Comparison of ENCODE assay signal across 29 mouse cellular contexts in genomic region chr13:31631291-31631690, GRCm38 (mm10). TPM values are rescaled to one million over a fixed set of nuclear protein-coding genes. Genes with fewer than 3 reads are reported as not detected.
DNase-seq lines count a peak whose midpoint lies in the region; ATAC-seq and TF ChIP-seq lines count a peak whose summit lies in the region.
"Had no signal": no experiment of that assay in that cellular context is flagged by ENCODE, and none has a peak within 500 bp of the region (broad histone marks: within the 10 kb centered on the region; RNA-seq: fewer than 3 reads in every experiment).

No protein-coding gene starts in this region.

- no peaks in the 10 kb centered on the region for H3K9me3 ChIP-seq in lung, embryonic 14.5 days (ENCODE audit: low read depth, low read length)
- no peaks in the 10 kb centered on the region for H3K9me3 ChIP-seq in midbrain, embryonic 11.5 days (ENCODE audit: control insufficient read depth, low read length)
- H3K9me3 ChIP-seq in midbrain, embryonic 15.5 days: no peaks in the 10 kb centered on the region
- no peaks in the 10 kb centered on the region for H3K9me3 ChIP-seq in intestine, embryonic 16.5 days (ENCODE audit: control insufficient read depth, low read length)
- no peaks in the 10 kb centered on the region for H3K9me3 ChIP-seq in stomach, embryonic 16.5 days (replicated peaks; ENCODE audit: control insufficient read depth, low read length)
- H3K9me3 ChIP-seq: hindbrain, embryonic 10.5 days; kidney, embryonic 15.5 days; neural tube, embryonic 15.5 days had no signal

- ATAC-seq in lung, embryonic 14.5 days (ENCODE audit: insufficient read depth): no peak
- no peak for ATAC-seq in midbrain, embryonic 11.5 days (ENCODE audit: low FRiP score)
- no peak for ATAC-seq in midbrain, embryonic 15.5 days (replicated peaks)
- no peak for ATAC-seq in intestine, embryonic 16.5 days
- ATAC-seq in stomach, embryonic 16.5 days (ENCODE audit: insufficient read depth, low FRiP score): no peak
- ATAC-seq: activated CD4-positive, CD25-positive, alpha-beta regulatory T cell, adult 4 months; forebrain, embryonic 16.5 days; hindbrain, embryonic 16.5 days; lung, postnatal 0 days had no signal

- H3K27me3 ChIP-seq in lung, embryonic 14.5 days (ENCODE audit: insufficient read depth, low read length): peaks cover 51% of the 10 kb centered on the region
- peaks cover 64% of the 10 kb centered on the region for H3K27me3 ChIP-seq in midbrain, embryonic 11.5 days (ENCODE audit: control insufficient read depth, insufficient read depth, low read length)
- H3K27me3 ChIP-seq in midbrain, embryonic 15.5 days (replicated peaks): peaks cover 71% of the 10 kb centered on the region
- H3K27me3 ChIP-seq in intestine, embryonic 16.5 days (replicated peaks; ENCODE audit: control insufficient read depth, insufficient read depth, low read length): peaks cover 44% of the 10 kb centered on the region
- H3K27me3 ChIP-seq in stomach, embryonic 16.5 days (ENCODE audit: control insufficient read depth, insufficient read depth, low read length): peaks cover 31% of the 10 kb centered on the region

- no peak for DNase-seq in lung, embryonic 14.5 days
- DNase-seq in lung, adult 18-20 months: no peak
- peak; percentile 90 for DNase-seq in midbrain, embryonic 11.5 days (ENCODE audit: low spot score, missing footprints)
- no peak for DNase-seq in MN1 (ENCODE audit: low spot score)
- DNase-seq in frontal cortex, postnatal 25 days (ENCODE audit: low spot score in 2 of 2): no peak
- DNase-seq: adrenal gland, adult 8-10 months; B cell, adult 2 months; cerebellum, adult 2 months; cerebellum, postnatal 14 days; heart, postnatal 14 days; kidney, adult 18-20 months; kidney, postnatal 36 days; layer of hippocampus, postnatal 36 days; liver; midbrain, embryonic 14.5 days; right cerebral cortex, adult 18-20 months; spleen, adult 18-20 months had no signal

- H3K4me3 ChIP-seq in lung, embryonic 14.5 days (ENCODE audit: low read depth, low read length): peak overlapping the region; percentile 14; the same call in 1 of the 2 replicates
- no peak overlapping the region for H3K4me3 ChIP-seq in midbrain, embryonic 11.5 days (ENCODE audit: low read depth, low read length)
- no peak overlapping the region for H3K4me3 ChIP-seq in midbrain, embryonic 15.5 days
- peak overlapping the region; percentile 9; the same call in 1 of the 2 replicates for H3K4me3 ChIP-seq in intestine, embryonic 16.5 days (ENCODE audit: low read length)
- H3K4me3 ChIP-seq in stomach, embryonic 16.5 days (replicated peaks; ENCODE audit: low read length): peak overlapping the region; percentile 4
- H3K4me3 ChIP-seq: erythroblast, embryonic 14.5 days; kidney, embryonic 15.5 days had no signal

- H3K36me3 ChIP-seq in lung, embryonic 14.5 days (ENCODE audit: insufficient read depth): peaks cover 29% of the 10 kb centered on the region; the same call in 1 of the 2 replicates
- no peaks in the 10 kb centered on the region for H3K36me3 ChIP-seq in midbrain, embryonic 11.5 days (ENCODE audit: control insufficient read depth, insufficient read depth, low read length)
- no peaks in the 10 kb centered on the region for H3K36me3 ChIP-seq in midbrain, embryonic 15.5 days (replicated peaks)
- no peaks in the 10 kb centered on the region for H3K36me3 ChIP-seq in intestine, embryonic 16.5 days (ENCODE audit: control insufficient read depth, insufficient read depth, low read length)
- H3K36me3 ChIP-seq in stomach, embryonic 16.5 days (ENCODE audit: control insufficient read depth, insufficient read depth, low read length): no peaks in the 10 kb centered on the region
- H3K36me3 ChIP-seq: hindbrain, embryonic 10.5 days; kidney, embryonic 15.5 days; neural tube, embryonic 15.5 days had no signal

- H3K4me1 ChIP-seq in lung, embryonic 14.5 days (ENCODE audit: insufficient read depth): no peaks in the 10 kb centered on the region
- H3K4me1 ChIP-seq in midbrain, embryonic 11.5 days (ENCODE audit: control insufficient read depth, insufficient read depth, low read length): peaks cover 8% of the 10 kb centered on the region
- peaks cover 19% of the 10 kb centered on the region for H3K4me1 ChIP-seq in midbrain, embryonic 15.5 days
- H3K4me1 ChIP-seq in intestine, embryonic 16.5 days (ENCODE audit: control insufficient read depth, insufficient read depth, low read length): peaks cover 11% of the 10 kb centered on the region
- H3K4me1 ChIP-seq in stomach, embryonic 16.5 days (ENCODE audit: control insufficient read depth, insufficient read depth, low read length): peaks cover 8% of the 10 kb centered on the region

- 0 out of 2 replicates have a peak overlapping the region, but pooled peaks have one; percentile 17 for H3K9ac ChIP-seq in lung, embryonic 14.5 days
- H3K9ac ChIP-seq in midbrain, embryonic 11.5 days (ENCODE audit: low read length): no peak overlapping the region
- H3K9ac ChIP-seq in midbrain, embryonic 15.5 days: no peak overlapping the region
- no peak overlapping the region for H3K9ac ChIP-seq in intestine, embryonic 16.5 days (ENCODE audit: low read depth, low read length)
- no peak overlapping the region for H3K9ac ChIP-seq in stomach, embryonic 16.5 days (ENCODE audit: low read length)
- H3K9ac ChIP-seq: kidney, embryonic 15.5 days; liver, embryonic 14.5 days; neural tube, embryonic 15.5 days had no signal

- no peak for TF ChIP-seq CTCF in lung, embryonic 14.5 days (IDR thresholded peaks at IDR 0.05; ENCODE audit: low read depth)

- H3K27ac ChIP-seq in lung, embryonic 14.5 days (ENCODE audit: low read depth): 0 out of 2 replicates have a peak overlapping the region, but pooled peaks have one; percentile 31
- no peak overlapping the region for H3K27ac ChIP-seq in midbrain, embryonic 11.5 days (ENCODE audit: low read depth, low read length)
- H3K27ac ChIP-seq in midbrain, embryonic 15.5 days: no peak overlapping the region
- H3K27ac ChIP-seq in intestine, embryonic 16.5 days (ENCODE audit: low read length): no peak overlapping the region
- no peak overlapping the region; the same call in 1 of the 2 replicates for H3K27ac ChIP-seq in stomach, embryonic 16.5 days (ENCODE audit: low read length)
- H3K27ac ChIP-seq: hindbrain, embryonic 10.5 days; kidney, embryonic 15.5 days; liver, embryonic 14.5 days; neural tube, embryonic 15.5 days had no signal

- 41% methylated on average over 3 of the region's 3 CpGs for WGBS in lung, embryonic 14.5 days
- WGBS in midbrain, embryonic 11.5 days: 20% methylated on average over 3 of the region's 3 CpGs
- 15% methylated on average over 3 of the region's 3 CpGs for WGBS in midbrain, embryonic 15.5 days
- 23% methylated on average over 3 of the region's 3 CpGs for WGBS in intestine, embryonic 16.5 days
- WGBS in stomach, embryonic 16.5 days: 30% methylated on average over 3 of the region's 3 CpGs

- peak overlapping the region; percentile 70 for H3K4me2 ChIP-seq in lung, embryonic 14.5 days
- H3K4me2 ChIP-seq in midbrain, embryonic 11.5 days: no peak overlapping the region
- no peak overlapping the region for H3K4me2 ChIP-seq in midbrain, embryonic 15.5 days
- peak overlapping the region; percentile 20; the same call in 1 of the 2 replicates for H3K4me2 ChIP-seq in intestine, embryonic 16.5 days (ENCODE audit: low read depth, low read length)
- peak overlapping the region; percentile 39 for H3K4me2 ChIP-seq in stomach, embryonic 16.5 days (ENCODE audit: low read depth, low read length)
- H3K4me2 ChIP-seq: kidney, embryonic 15.5 days had no signal

RNA-seq across cellular contexts. Expression of gene Foxf2, which starts 5.7 kb away (rescaled TPM):
- polyA plus RNA-seq in lung, embryonic 14.5 days (2014; fragmentation: Nextera tagmentation; extraction: Ambion mirVana): 37.7 and 43.2 TPM in 2 replicates
- polyA plus RNA-seq in midbrain, embryonic 11.5 days (2014; fragmentation: Nextera tagmentation; extraction: Ambion mirVana): 5.1 and 5.6 TPM in 2 replicates
- 5.3 and 6.5 TPM in 2 replicates for polyA plus RNA-seq in midbrain, embryonic 15.5 days (2015; fragmentation: Nextera tagmentation; extraction: Ambion mirVana)
- 11.4 and 13.7 TPM in 2 replicates for polyA plus RNA-seq in intestine, embryonic 16.5 days (2015; fragmentation: Nextera tagmentation; extraction: Ambion mirVana)
- polyA plus RNA-seq in stomach, embryonic 16.5 days (2015; fragmentation: Nextera tagmentation; extraction: Ambion mirVana): 11.9 and 12.2 TPM in 2 replicates
- polyA plus RNA-seq: activated CD4-positive, CD25-positive, alpha-beta regulatory T cell, adult 4 months; erythroblast, embryonic 14.5 days had no signal

Comparison
In these comparisons a context has a peak if more than half of its experiments do, and no peak if none do; other contexts are left out.
1. H3K4me2 ChIP-seq: peak in lung, embryonic 14.5 days (single experiment), intestine, embryonic 16.5 days (single experiment) and stomach, embryonic 16.5 days (single experiment); none in midbrain, embryonic 11.5 days (single experiment) and midbrain, embryonic 15.5 days (single experiment).
2. H3K4me3 ChIP-seq: peak in lung, embryonic 14.5 days (single experiment), intestine, embryonic 16.5 days (single experiment) and stomach, embryonic 16.5 days (single experiment); none in midbrain, embryonic 11.5 days (single experiment) and midbrain, embryonic 15.5 days (single experiment).